Comparison of ENCODE assay signal across 24 mouse cellular contexts in the genomic region with DNA sequence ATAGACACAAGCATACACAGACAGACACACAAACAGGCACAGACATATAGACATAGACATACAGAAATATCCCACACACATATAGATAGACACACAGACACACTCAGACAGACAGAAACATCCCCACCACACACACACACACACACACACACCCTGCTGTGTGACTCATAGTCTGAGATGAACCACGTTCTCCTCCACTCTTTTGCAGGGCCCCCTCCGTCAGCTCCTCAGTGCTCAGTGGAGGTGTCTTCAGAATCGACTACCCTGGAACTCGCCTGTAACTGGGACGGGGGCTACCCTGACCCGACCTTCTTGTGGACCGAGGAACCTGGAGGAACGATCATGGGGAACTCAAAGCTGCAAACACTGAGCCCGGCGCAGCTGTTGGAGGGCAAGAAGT.
"Had no signal": no experiment of that assay in that cellular context is flagged by ENCODE, and none has a peak within 500 bp of the region (broad histone marks: within the 10 kb centered on the region; RNA-seq: fewer than 3 reads in every experiment).

No protein-coding gene starts in this region.

- H3K9me3 ChIP-seq: heart, embryonic 10.5 days; hindbrain, embryonic 12.5 days; intestine, embryonic 15.5 days; limb, embryonic 10.5 days had no signal

- H3K9ac ChIP-seq: heart, embryonic 12.5 days; hindbrain, embryonic 12.5 days; hindbrain, embryonic 14.5 days; intestine, embryonic 15.5 days; limb, embryonic 12.5 days had no signal

- DNase-seq: gastrocnemius, adult 2 months; gastrocnemius, postnatal 10 days; gastrocnemius, postnatal 25 days; heart, adult 18-20 months; heart, postnatal 10 days; heart, postnatal 4 days; kidney, adult 18-20 months; kidney, adult 8-10 months; kidney, postnatal 10 days; kidney, postnatal 25 days; kidney, postnatal 4 days had no signal

- H3K4me3 ChIP-seq: gastrocnemius, adult 2 months; heart, embryonic 10.5 days; heart, embryonic 12.5 days; hindbrain, embryonic 10.5 days; hindbrain, embryonic 12.5 days; intestine, embryonic 15.5 days; layer of hippocampus, adult 2 months; left cerebral cortex, adult 2 months; limb, embryonic 10.5 days; limb, embryonic 12.5 days had no signal

- H3K4me2 ChIP-seq: heart, embryonic 12.5 days; hindbrain, embryonic 12.5 days; hindbrain, embryonic 14.5 days; intestine, embryonic 15.5 days; limb, embryonic 12.5 days had no signal

- H3K27ac ChIP-seq: gastrocnemius, adult 2 months; heart, embryonic 10.5 days; hindbrain, embryonic 10.5 days; hindbrain, embryonic 12.5 days; hindbrain, embryonic 14.5 days; intestine, embryonic 15.5 days; layer of hippocampus, adult 2 months; left cerebral cortex, adult 2 months; limb, embryonic 10.5 days; limb, embryonic 12.5 days had no signal

- H3K4me1 ChIP-seq: heart, embryonic 10.5 days; heart, embryonic 12.5 days; hindbrain, embryonic 10.5 days; hindbrain, embryonic 12.5 days; intestine, embryonic 15.5 days; limb, embryonic 10.5 days; limb, embryonic 12.5 days had no signal

- ATAC-seq: hindbrain, embryonic 16.5 days; inflammation-experienced regulatory T-cells, adult 6 months; intestine, embryonic 15.5 days; intestine, postnatal 0 days had no signal

- H3K27me3 ChIP-seq: heart, embryonic 12.5 days; hindbrain, embryonic 12.5 days; intestine, embryonic 15.5 days; limb, embryonic 12.5 days had no signal
